Mouse (Mus musculus) thymus, adult 2 months (tissue): ENCODE data around the gene Myrf. TPM values are rescaled to one million over a fixed set of nuclear protein-coding genes. Genes with fewer than 3 reads are reported as not detected.

Experiments used
- DNase-seq: peaks from one replicate; pipeline ENCODE4 v3.0.0; 2021
- H3K27ac ChIP-seq: fragments of 200-500 bp; 2 replicates; pipeline ENCODE4 v1.5.1; 2012; ENCODE audit warnings: low read length, control low read depth; ENCODE audit not compliant: control insufficient read depth, insufficient read depth
- H3K27me3 ChIP-seq: fragments of 200-500 bp; 2 replicates; pipeline ENCODE4 v1.6.1; 2012; ENCODE audit warnings: mild to moderate bottlenecking, low read length, moderate library complexity, mixed read lengths; ENCODE audit not compliant: control insufficient read depth, insufficient read depth
- H3K36me3 ChIP-seq: fragments of 200-500 bp; 2 replicates; pipeline ENCODE4 v1.6.1; 2012; ENCODE audit warnings: mild to moderate bottlenecking, low read length, moderate library complexity; ENCODE audit not compliant: control insufficient read depth, insufficient read depth
- H3K4me1 ChIP-seq: fragments of 200-500 bp; replicated peaks from 2 replicates; pipeline ENCODE4 v1.6.1; 2012; ENCODE audit warnings: low read length; ENCODE audit not compliant: control insufficient read depth, insufficient read depth
- H3K4me3 ChIP-seq: fragments of 200-500 bp; 2 replicates; pipeline ENCODE4 v1.5.1; 2012; ENCODE audit warnings: mild to moderate bottlenecking, low read length, control low read depth, moderate library complexity; ENCODE audit not compliant: control insufficient read depth, insufficient read depth
- CTCF ChIP-seq: fragments of 200-500 bp; IDR thresholded peaks from 2 replicates; pipeline ENCODE4 v1.5.1; 2012; ENCODE audit warnings: mild to moderate bottlenecking, control low read depth, low read length, moderate library complexity, borderline replicate concordance; ENCODE audit not compliant: control insufficient read depth, poor library complexity, insufficient read depth; ENCODE audit errors: extremely low read depth
- POLR2A ChIP-seq: fragments of 200-500 bp; IDR thresholded peaks from 2 replicates; pipeline ENCODE4 v1.6.1; 2012; ENCODE audit warnings: mild to moderate bottlenecking, low read length, control low read depth, moderate library complexity; ENCODE audit not compliant: control insufficient read depth, poor library complexity, insufficient read depth; ENCODE audit errors: extremely low read depth
- whole genome bisulfite sequencing: fragments of 180-500 bp; shearing (Covaris S2); methylation state at CpG from one replicate; pipeline ENCODE4 v1.1.7; 2018; 5-methylcytosine and 5-hydroxymethylcytosine counted together
- polyA plus RNA-seq: library from polyadenylated mRNA; depleted of rRNA; stranded (reverse); fragments of >200 nt; gene quantifications from 2 replicates; pipeline ENCODE4 v1.2.3, GENCODE M21; 2012

The Myrf gene
- polyA plus RNA-seq, 1 experiment: 4.9 TPM

DNA sequence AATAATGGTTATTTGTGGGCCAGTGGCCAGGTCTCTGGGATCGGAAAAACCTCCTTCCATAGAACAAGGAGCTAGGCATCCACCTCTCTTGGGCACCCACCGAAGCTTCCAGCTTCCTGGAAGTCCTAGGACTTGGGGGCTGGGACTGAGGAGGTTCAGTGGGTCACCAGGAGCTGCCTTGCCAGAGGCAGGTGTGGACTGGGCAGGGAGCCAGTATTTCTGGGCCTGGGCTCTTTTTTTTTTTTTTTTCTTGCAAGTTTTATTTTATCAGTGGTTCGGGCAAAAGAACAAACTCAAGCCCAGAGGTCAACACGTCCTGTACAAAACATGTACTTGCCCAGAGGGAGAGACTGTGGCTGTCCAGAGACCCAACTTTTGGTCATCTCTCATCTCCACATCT is 14.8 kb downstream of the Myrf start:
- no peaks in the 10 kb centered on the region for H3K4me1 ChIP-seq
- H3K27me3 ChIP-seq: no peaks in the 10 kb centered on the region
- no peaks in the 10 kb centered on the region for H3K36me3 ChIP-seq
- no peak overlapping the region for H3K27ac ChIP-seq
- no peak for DNase-seq
- 83% methylated on average over 4 of the region's 4 CpGs for WGBS
- TF ChIP-seq CTCF (no peak), POLR2A (no peak)
- no peak overlapping the region for H3K4me3 ChIP-seq

DNA sequence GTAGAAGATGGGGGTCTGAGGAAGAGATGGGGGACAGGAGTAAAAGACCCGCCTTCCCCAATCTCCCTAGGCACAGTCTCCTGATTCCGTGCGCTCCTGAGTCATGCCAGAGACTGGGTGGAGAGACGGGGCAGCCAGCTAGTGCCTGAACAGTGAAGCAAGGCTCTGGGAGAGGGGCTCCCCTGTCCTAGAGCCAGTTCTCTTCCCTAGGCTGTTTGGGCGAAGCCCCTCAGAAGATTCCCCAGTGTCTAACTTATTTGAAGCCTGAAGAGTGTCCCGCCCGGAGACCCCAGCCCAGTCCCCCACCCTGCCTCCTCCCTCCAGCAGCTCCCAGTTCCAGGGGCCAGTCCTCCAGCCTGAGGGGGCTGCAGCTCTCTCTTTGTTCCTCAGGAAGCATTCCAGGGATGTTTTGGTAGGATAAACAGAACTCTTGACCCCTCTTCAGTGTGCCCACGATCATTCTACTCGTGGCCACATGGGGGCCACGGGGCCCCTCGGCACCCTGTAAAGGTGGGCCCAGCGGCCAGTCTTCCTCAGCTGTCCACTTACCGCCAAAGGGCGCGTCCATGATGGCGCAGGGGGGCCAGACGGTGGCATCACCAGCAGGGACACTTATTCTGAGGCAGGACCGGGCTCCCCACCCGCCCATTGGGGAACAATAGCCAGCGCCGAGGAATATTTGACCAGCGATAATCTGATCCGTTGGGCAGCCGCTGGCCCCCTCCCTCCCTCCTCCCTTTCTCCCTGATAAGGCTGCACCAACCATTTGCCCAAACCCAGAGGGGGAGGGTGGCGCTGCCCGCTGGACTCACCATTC is 15.7 kb downstream of the Myrf start:
- DNase-seq: no peak
- 88% methylated on average over 26 of the region's 26 CpGs for WGBS
- TF ChIP-seq CTCF (no peak), POLR2A (no peak)
- Histone ChIP-seq H3K27me3 (no peaks in the 10 kb centered on the region), H3K36me3 (no peaks in the 10 kb centered on the region), H3K4me3 (no peak overlapping the region), H3K4me1 (no peaks in the 10 kb centered on the region), H3K27ac (no peak overlapping the region)

DNA sequence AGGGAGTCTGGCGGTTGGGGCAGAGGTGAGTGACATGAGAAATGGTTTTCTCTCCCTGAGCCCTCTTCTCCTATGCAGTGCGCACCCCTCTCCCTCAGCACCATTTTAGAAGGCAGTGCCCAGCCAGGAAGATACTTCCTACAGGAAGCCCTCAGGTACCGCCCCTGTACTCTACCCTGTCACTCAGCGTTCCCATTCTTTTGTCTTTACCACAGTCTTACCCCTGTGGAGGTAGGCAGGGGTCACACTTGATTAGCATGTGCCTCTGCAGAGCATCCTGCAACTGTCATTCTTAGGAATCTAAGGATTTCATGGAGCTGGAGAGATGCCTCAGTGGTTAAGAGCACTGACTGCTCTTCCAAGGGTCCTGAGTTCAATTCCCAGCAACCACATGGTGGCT is 17.0 kb downstream of the Myrf start:
- H3K36me3 ChIP-seq: no peaks in the 10 kb centered on the region
- H3K4me1 ChIP-seq: no peaks in the 10 kb centered on the region
- no peak overlapping the region for H3K27ac ChIP-seq
- TF ChIP-seq CTCF (no peak), POLR2A (no peak)
- DNase-seq: no peak
- no peaks in the 10 kb centered on the region for H3K27me3 ChIP-seq
- WGBS: 33% methylated on average over 4 of the region's 4 CpGs
- H3K4me3 ChIP-seq: no peak overlapping the region

DNA sequence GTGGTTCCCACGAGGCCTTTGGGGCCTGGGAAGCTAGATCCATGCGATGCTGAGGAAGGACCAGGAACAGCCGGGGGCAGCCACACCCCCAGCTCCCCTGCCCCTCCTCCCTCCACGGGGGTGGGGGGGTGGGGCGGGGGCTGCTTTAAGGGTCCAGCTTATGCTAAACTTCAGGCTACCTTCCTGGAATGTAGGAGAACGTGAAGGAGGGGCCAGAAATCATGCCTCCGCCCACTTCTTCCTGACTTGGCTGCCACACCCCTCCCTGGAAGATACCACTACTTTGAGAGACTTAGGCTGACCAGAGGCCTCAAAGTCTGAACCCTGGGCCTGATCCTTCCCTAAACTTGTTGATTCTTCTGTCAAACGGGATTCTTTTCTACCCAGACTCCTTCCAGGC is 17.9 kb downstream of the Myrf start:
- H3K36me3 ChIP-seq: no peaks in the 10 kb centered on the region
- H3K4me1 ChIP-seq: no peaks in the 10 kb centered on the region
- no peak overlapping the region for H3K27ac ChIP-seq
- TF ChIP-seq POLR2A: no peak
- no peak for TF ChIP-seq CTCF
- no peaks in the 10 kb centered on the region for H3K27me3 ChIP-seq
- DNase-seq: no peak
- 71% methylated on average over 8 of the region's 8 CpGs for WGBS
- no peak overlapping the region for H3K4me3 ChIP-seq

DNA sequence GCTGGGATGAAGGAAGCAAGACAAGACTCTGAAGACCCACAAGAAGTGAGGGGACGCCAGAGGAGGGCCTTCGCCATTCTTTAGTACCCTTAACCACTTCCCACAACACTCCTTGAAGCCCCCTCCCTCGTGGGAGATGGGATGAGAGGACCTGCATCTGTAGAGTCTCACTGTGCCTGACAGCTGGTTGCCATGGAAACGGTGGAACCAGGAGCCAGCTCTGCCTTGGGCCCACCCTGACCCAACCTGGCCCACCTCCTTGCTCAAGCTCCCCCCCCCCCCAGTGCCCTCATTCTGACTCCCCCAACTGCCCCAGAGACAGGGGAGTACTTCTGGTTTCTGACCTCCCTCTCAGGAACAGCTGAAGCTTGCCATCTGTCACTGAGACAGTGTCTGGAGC is 19.0 kb downstream of the Myrf start:
- H3K4me3 ChIP-seq: no peak overlapping the region
- no peak for TF ChIP-seq CTCF
- H3K27ac ChIP-seq: no peak overlapping the region
- DNase-seq: no peak
- no peaks in the 10 kb centered on the region for H3K27me3 ChIP-seq
- 75% methylated on average over 4 of the region's 4 CpGs for WGBS
- no peaks in the 10 kb centered on the region for H3K36me3 ChIP-seq
- no peaks in the 10 kb centered on the region for H3K4me1 ChIP-seq

DNA sequence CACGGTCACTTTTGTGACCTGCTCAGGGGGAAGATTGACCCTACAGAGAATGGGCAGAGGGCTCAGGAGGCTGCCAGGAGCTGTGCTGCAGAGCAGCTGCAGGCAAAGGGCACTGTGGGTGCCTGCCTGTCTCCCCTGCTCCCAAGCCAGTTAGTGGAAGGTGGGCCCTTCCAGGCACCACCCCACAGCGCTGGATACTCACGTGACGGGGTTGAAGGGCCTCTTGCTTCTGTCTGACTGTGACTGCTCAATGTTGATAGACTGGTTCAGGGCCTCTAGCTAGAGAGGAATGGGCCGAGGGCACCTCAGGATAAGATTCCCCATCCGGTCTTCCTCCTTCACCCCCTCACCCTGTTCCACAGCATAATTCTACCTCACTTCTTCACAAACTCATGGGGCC is 21.0 kb downstream of the Myrf start:
- no peaks in the 10 kb centered on the region for H3K27me3 ChIP-seq
- no peaks in the 10 kb centered on the region for H3K36me3 ChIP-seq
- no peak overlapping the region for H3K4me3 ChIP-seq
- 89% methylated on average over 6 of the region's 6 CpGs for WGBS
- H3K4me1 ChIP-seq: no peaks in the 10 kb centered on the region
- no peak overlapping the region for H3K27ac ChIP-seq
- DNase-seq: no peak
- TF ChIP-seq CTCF (no peak), POLR2A (no peak)

DNA sequence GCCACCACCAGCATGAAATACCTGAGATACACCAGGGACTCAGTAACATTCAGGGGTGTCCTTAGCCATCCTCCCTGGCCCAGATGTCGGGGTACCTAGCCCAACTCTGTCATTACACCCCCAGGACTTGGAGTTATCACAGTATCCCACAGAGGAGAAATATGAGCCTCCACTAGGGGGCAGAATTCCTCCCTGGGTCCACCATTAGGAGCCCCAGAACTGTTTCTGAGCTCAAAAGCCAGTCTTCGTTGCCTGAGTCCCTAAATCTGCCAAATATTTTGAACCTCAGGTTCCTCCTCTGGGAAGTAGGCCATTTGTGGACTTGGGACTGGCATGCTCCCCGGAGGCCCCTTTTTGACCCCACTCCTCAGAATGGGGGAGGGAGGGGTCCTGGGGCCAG is 21.4 kb downstream of the Myrf start:
- TF ChIP-seq POLR2A (no peak), CTCF (no peak)
- H3K27me3 ChIP-seq: no peaks in the 10 kb centered on the region
- peak; percentile 43 for DNase-seq
- WGBS: 47% methylated on average over 3 of the region's 3 CpGs
- no peaks in the 10 kb centered on the region for H3K4me1 ChIP-seq
- H3K4me3 ChIP-seq: no peak overlapping the region
- no peak overlapping the region for H3K27ac ChIP-seq
- H3K36me3 ChIP-seq: no peaks in the 10 kb centered on the region

DNA sequence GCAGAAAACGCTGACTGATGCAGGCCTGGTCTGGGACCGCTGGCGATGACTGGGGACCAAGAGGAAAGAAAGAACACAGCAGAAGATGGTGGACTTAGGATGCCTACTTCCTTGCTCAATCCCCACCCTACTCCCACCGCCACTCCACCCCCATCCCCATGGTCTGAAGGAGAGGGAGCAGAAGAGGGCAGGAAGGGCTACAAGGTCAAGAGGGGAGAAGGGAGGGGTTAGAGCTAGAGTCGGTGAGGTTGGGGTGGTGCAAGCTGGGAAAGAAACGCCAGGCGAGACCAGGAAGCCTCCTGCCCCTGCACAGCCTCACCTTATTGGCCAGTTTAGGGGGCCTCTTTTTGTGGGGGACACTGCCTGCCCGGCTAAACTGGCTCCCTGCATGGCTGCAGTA is 24.4 kb downstream of the Myrf start:
- Histone ChIP-seq H3K4me3 (no peak overlapping the region), H3K4me1 (no peaks in the 10 kb centered on the region), H3K27ac (no peak overlapping the region), H3K27me3 (no peaks in the 10 kb centered on the region), H3K36me3 (no peaks in the 10 kb centered on the region)
- no peak for DNase-seq
- WGBS: 86% methylated on average over 8 of the region's 8 CpGs
- TF ChIP-seq POLR2A (no peak), CTCF (no peak)
